Mouse (Mus musculus) embryo, embryonic 9.5 days (tissue): ENCODE results near the gene Bloc1s3.

ENCODE experiments used
- DNase-seq: peaks from one replicate; pipeline ENCODE4 v3.0.0-alpha.2; 2017; ENCODE audit errors: extremely low spot score

Bloc1s3 gene

GRCm38 (mm10) chr7:19477624-19478384 lies 30.4 kb downstream of the Bloc1s3 start:
- DNase-seq = no peak

DNA sequence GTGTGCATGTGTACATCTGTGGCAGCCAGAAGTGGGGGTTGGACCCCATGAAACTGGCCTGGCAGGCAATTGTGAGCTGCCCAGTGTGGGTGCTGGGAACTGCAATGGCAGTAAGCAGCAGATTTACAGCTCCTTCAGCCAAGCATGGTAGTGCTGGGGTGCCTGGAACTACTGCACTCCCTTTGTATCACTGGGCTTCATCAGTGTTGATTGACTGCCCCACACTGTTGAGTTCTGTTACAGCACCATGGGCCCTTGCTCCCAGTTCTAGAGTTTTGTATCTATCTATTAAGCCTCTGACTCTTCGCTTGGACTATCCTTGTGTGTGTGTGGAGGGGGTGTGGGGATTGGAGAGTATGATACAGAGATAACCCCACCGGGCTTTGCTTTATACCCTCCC lies 31.1 kb downstream of the Bloc1s3 start:
- no peak for DNase-seq

DNA sequence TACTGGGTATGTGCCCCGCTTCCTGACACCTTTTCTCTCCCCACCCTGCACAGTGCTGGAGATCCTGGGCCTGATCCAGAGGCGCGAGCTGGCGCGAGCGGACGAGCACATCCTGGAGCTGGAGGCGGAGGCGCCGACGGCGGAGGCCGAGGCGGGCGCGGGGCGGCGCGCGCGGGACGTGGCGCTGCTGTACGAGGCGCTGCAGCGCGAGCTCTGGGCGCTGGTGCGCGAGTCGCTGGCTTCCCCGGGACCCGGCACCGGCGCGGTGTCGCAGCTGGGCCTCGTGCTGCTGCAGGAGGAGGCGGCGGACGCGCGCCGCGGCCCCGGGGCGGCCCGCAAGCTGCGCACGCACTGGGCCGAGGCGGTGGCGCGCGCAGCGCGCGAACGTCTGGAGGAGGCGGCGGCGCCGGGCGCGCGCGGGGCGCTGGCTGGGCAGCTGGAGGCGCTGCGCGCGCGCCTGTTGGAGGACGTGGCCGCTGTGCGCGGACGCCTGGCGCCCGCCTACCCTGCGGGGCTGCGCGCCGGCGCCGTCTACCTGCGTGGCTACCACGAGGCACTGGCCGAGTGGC lies 34.2 kb downstream of the Bloc1s3 start:
- DNase-seq = peak; percentile 74

DNA sequence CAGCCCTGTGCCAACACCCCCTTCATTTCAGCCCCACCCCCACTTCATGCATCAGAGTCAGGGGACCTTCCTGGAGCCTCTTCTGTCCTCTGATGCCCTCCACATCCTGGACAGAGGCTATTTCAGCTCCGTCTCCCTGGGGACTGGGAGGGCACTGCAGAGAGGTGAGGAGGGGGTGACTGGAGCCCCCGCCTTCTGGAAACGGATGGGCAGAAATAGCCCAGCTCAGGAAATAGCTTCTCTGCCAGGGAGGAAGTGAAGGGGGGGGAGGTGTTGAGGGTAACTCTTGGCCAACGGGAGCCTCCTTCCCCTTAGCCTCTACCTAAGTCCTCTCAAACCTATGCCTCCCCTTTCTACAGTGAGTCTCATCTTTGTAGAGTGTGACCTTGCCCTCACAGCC lies 35.8 kb downstream of the Bloc1s3 start:
- no peak for DNase-seq

DNA sequence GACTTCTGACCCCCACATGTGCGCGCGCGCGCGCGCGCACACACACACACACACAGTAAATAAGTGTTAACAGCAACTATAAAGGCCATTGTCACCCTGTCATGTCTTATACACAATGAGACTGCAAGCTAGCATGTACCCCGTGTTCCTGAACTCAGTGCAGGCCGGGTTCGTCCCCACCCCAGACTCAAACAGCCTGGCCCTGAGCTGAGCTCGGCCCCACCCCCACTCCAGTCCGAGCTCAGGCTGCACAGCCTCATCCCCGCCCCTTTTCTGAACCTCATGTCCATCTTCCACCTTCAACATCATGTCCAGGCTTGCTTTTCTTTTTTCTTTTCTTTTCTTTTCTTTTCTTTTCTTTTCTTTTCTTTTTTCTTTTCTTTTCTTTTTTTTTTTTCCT lies 37.9 kb downstream of the Bloc1s3 start:
- no peak for DNase-seq

DNA sequence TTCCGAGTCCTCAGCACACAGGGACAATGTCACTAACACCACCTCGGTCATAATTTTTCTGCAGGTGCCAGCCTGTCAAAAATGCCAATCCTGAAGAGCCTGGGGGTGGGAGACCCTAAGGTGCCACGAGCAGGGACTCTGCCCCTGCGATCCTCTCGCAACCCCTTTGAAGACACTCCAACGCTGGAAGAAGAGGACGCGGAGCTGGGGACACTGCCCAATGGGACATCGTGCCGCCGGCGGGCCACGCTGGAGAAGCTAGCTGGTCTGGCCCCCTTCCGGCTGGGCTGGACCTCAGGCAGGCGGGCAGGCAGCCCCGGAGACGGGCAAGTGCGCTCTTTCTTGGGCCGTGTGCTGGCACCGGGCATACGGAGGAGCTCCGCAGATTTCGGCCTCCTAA lies 38.8 kb downstream of the Bloc1s3 start:
- DNase-seq = no peak

DNA sequence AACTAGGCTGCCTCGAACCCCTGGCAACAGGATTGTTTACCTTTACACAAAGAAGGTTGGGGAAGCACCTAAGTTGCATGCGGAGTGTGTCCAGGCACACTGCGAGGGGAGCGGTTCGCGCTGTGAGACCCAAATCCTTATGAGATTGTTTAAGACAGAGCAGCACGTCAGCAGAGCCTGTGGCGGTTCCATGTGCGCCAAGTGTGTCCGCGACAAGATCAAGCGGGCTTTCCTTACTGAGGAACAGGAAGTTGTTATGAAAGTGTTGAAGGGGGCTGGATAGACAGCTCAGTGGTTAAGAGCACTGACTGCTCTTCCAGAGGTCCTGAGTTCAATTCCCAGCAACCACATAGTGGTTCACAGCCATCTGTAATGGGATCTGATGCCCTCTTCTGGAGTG lies 39.9 kb downstream of the Bloc1s3 start:
- no peak for DNase-seq

- no peak for DNase-seq
These were observed 40.5 kb downstream of the Bloc1s3 start for GRCm38 (mm10) chr7:19467638-19468037.

DNA sequence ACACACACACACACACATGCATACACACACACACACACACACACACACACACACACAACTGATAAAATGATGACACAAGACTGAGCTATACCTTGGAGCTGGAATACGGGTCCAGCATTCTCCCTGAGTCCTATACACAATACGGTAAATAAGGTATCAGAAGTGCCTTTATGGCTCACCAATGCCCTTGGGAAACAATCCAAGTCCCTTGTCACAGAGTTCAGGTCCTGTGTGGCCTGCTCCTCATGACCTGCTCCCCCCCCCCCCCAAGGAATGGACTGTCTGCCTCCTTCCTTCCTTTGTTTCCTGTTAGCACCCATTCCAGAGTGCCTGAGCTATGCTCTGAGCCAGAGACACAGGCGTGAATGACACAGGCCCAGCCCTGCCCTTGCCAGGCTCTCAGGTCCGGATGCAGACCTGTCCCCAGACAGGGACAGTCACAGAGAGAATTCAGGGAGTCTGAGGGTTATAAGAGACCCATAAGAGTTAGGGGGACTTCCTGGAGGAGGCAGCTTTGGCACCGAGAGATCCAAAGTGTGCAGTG lies 41.5 kb downstream of the Bloc1s3 start:
- DNase-seq = no peak

- peak; percentile 43 for DNase-seq
These were observed 43.5 kb downstream of the Bloc1s3 start for GRCm38 (mm10) chr7:19464367-19465307.

DNA sequence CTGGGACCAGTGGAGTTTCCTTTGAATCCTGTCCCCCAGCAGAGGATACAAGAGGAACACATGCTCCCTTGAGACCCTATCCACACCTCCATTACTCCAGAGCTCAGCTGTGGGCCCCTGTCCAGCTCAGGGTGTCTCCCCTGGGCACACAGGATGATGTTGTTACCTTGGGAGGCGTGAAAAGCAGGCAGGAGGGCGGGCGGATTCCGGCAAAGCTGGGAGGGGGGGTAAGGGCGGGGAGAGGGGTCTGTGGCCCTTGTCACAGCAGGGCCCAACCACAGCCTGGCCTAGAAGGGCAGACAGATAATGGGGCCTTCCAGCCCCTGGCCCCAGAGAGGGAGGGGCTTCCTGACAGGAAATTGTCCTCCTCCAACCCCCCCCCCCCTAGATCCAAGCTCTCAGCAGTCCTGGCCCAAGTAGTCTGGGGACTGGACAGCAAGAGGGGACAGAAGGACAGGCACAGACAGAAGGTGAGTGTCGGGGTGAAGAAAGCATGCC lies 45.2 kb downstream of the Bloc1s3 start, which contains the start of gene Exoc3l2:
Gene Exoc3l2, plus strand, starts transcription at position 448 of the 498 bp plus-strand sequence.
- no peak for DNase-seq

DNA sequence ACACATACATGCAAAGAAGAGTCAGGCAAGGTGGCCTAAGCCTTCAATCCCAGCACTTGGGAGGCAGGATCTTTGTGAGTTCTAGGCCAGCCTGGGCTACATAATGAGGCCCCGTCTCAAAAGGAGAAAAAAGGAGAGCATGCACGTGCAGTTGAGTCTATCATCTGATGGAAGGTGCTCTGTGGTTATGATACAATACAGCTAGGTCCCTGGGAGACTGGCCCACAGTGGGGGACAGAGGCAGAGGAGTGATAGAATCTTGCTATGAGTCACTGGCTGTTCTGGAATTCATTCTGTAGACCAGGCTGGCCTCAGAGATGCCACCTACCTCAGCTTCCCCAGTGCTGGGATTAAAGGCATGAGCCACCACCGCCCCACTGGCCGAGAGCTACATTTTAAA lies 45.7 kb downstream of the Bloc1s3 start:
- no peak for DNase-seq

DNA sequence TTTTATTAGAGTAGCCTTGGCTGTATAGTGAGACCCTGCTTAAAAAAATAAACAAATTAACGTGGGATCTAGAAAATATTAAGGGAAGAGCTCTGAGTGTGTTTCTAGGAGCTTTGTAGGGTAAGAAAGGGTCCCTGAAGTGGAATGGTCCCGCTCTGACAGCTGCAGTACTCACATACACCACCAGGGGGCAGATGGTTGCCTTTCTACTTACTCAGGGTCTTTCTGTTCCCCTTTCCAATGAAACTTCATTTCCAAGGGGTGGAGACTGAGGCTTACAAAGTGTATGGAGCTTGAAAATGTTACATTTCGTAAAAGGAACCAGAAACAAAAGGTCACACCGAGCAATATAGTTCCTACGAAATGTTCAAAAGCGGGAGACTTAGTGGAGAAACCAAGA lies 46.7 kb downstream of the Bloc1s3 start:
- peak; percentile 81 for DNase-seq

DNA sequence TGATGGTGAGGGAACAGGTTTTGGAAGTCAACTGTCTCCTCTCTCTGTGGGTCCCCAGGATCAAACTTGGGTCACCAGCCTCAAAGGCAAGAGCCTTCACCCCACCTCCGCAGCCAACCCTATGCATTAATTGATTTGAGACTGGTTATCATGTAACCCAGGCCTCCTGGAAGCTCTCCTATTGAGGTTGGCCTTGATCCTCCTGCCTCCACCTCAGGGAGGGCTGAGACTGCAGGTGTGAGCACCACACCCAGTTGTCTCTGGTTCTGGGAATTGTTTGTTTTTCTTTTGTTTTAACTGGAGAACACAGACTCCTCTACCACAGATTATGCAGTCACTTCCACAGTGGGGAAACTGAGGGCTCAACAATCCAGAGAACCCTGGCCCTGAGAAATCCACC lies 47.7 kb downstream of the Bloc1s3 start:
- DNase-seq = no peak

GRCm38 (mm10) chr7:19459144-19459870 lies 48.9 kb downstream of the Bloc1s3 start:
- DNase-seq = no peak

DNA sequence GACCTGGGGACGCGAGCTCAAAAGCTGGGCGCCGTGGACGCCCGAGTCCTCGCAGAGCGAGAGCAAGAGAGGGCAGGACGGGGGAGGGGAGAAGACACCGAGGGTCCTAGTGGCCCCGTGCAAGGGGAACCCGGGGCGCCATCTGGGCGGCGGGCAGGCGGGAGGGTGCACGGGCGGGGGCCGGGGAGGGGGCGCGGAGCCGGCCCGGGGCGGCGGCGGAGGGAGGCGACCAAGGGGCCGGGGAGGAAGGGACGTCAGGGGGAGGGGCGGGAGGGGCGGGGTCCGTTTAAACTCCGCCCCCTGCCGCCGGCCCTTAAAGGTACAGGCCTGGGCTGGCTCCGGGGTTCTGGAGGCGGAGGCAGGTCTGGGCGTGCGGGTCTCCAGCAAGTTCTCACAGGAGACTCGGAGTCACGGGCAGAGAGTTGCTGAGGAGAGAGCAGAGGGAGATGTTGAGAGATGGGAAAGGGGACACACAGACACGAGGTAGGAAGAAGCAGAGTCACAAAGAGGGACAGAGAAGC lies 49.5 kb downstream of the Bloc1s3 start, which contains the start of gene Mark4:
Gene Mark4, minus strand, starts transcription at position 231 of the 521 bp plus-strand sequence.
- peak; percentile 92 for DNase-seq

GRCm38 (mm10) chr7:19458072-19458486 lies 50.1 kb downstream of the Bloc1s3 start:
- DNase-seq = peak; percentile 86

DNA sequence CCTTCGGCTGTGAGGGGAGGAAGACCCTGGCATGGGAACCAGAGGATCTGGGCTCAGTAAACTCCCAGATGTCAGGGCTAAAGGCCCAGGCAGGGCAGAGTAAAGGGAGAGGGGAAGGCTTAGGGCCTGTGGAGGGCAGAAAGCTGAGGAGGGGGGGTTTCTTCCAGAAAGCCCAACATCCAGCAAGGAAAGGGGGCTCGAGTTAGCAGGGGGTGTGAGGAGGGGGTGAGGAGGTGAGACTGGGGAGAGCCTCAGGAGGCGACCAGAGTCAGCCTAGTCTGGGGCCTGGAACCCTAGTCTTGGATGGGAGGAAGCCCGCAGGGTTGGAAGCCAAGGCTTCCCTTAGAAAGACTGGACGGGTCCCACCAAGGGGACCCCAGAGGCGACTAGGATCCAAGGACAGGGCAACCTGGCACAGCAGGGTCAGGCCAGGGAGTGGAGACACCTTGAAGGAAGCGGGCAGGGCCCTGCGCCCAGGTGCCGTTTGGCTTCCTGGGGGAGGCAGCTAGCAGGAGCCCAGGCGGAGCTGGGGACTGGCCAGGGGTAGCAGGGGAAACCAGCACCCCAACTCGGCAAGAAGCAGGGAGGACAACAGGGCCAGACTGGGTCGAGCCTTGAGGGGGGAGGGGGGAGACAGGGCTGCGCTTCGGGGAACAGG lies 50.6 kb downstream of the Bloc1s3 start:
- peak; percentile 41 for DNase-seq

- DNase-seq = no peak
These were observed 51.5 kb downstream of the Bloc1s3 start for GRCm38 (mm10) chr7:19456628-19457027.

DNA sequence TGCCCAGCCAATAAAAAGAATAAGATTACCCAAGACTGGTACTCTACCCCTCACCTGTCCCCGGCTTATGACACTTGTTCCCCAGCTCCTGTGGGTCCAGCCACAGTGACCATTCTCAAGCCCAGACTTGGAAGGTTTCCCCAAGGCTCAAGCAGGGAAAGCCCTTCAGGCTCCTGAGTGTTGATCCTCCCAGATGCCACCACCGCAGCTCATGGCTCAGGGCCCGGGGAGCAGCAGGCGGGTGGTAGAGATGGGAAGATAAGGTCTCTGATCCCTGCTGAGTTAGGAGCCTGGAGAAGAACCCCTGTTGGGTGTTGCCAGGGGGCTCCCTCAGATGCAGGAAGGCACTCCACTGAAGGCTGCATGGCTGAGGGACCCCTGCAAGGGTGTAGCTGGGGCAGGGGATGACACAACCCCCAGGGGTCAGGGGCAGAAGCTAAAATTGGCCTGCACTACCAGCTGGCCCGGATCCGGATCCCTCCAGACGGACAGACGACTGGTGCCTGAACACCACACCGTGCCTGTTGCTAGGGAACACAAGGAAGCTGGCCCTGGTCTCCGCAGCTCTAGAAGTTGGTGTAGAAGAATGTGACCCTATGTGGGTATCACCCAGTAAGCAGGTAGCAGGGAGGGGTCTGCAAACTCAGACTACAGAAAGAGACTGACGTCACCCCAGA lies 52.2 kb downstream of the Bloc1s3 start:
- DNase-seq = no peak
